Mouse (Mus musculus): ENCODE data around the gene Fryl. TPM values are rescaled to one million over a fixed set of nuclear protein-coding genes. Genes with fewer than 3 reads are reported as not detected.

Fryl gene
- polyA plus RNA-seq, 1 experiment, result 29.9 TPM

GRCm38 (mm10) chr5:73206722-73207121 is 49.7 kb downstream of the Fryl start:
- Histone ChIP-seq H3K4me3 (ENCODE audit: insufficient read depth, low read depth, low read length) (no peak overlapping the region), H3K4me1 (ENCODE audit: control insufficient read depth, insufficient read depth, low read length) (no peaks in the 10 kb centered on the region; the same call in 1 of the 2 replicates), H3K36me3 (ENCODE audit: control insufficient read depth, insufficient read depth, low read length) (no peaks in the 10 kb centered on the region), H3K27ac (ENCODE audit: insufficient read depth, low read depth, low read length) (no peak overlapping the region), H3K27me3 (replicated peaks; ENCODE audit: control insufficient read depth, insufficient read depth, low read length) (no peaks in the 10 kb centered on the region)
- no peak for DNase-seq
- 84% methylated on average over 9 of the region's 9 CpGs for WGBS
- TF ChIP-seq POLR2A (IDR thresholded peaks at IDR 0.05; ENCODE audit: low read depth, low read length), result no peak
- TF ChIP-seq CTCF (conservative IDR thresholded peaks at IDR 0.05; ENCODE audit: insufficient read depth, insufficient read length, low read depth, low read length), result no peak

- Histone ChIP-seq H3K4me3 (ENCODE audit: insufficient read depth, low read depth, low read length) (no peak overlapping the region), H3K36me3 (ENCODE audit: control insufficient read depth, insufficient read depth, low read length) (no peaks in the 10 kb centered on the region), H3K27ac (ENCODE audit: insufficient read depth, low read depth, low read length) (no peak overlapping the region), H3K4me1 (ENCODE audit: control insufficient read depth, insufficient read depth, low read length) (peaks cover 4% of the 10 kb centered on the region), H3K27me3 (replicated peaks; ENCODE audit: control insufficient read depth, insufficient read depth, low read length) (no peaks in the 10 kb centered on the region)
- WGBS, result 80% methylated on average over 8 of the region's 8 CpGs
- TF ChIP-seq CTCF (conservative IDR thresholded peaks at IDR 0.05; ENCODE audit: insufficient read depth, insufficient read length, low read depth, low read length) (no peak), POLR2A (IDR thresholded peaks at IDR 0.05; ENCODE audit: low read depth, low read length) (no peak)
- DNase-seq, result no peak
Measured at GRCm38 (mm10) chr5:73205996-73206629, 50.3 kb downstream of the Fryl start.

GRCm38 (mm10) chr5:73205050-73205449 is 51.4 kb downstream of the Fryl start:
- no peak for TF ChIP-seq POLR2A (IDR thresholded peaks at IDR 0.05; ENCODE audit: low read depth, low read length)
- no peak for TF ChIP-seq CTCF (conservative IDR thresholded peaks at IDR 0.05; ENCODE audit: insufficient read depth, insufficient read length, low read depth, low read length)
- 82% methylated on average over 3 of the region's 3 CpGs for WGBS
- no peak for DNase-seq
- no peaks in the 10 kb centered on the region for H3K27me3 ChIP-seq (replicated peaks; ENCODE audit: control insufficient read depth, insufficient read depth, low read length)
- no peak overlapping the region for H3K4me3 ChIP-seq (ENCODE audit: insufficient read depth, low read depth, low read length)
- no peak overlapping the region for H3K27ac ChIP-seq (ENCODE audit: insufficient read depth, low read depth, low read length)
- H3K4me1 ChIP-seq (ENCODE audit: control insufficient read depth, insufficient read depth, low read length), result peaks cover 8% of the 10 kb centered on the region
- H3K36me3 ChIP-seq (ENCODE audit: control insufficient read depth, insufficient read depth, low read length), result no peaks in the 10 kb centered on the region

GRCm38 (mm10) chr5:73202498-73202897 is 53.9 kb downstream of the Fryl start:
- Histone ChIP-seq H3K4me1 (ENCODE audit: control insufficient read depth, insufficient read depth, low read length) (peaks cover 8% of the 10 kb centered on the region), H3K27me3 (replicated peaks; ENCODE audit: control insufficient read depth, insufficient read depth, low read length) (no peaks in the 10 kb centered on the region), H3K27ac (ENCODE audit: insufficient read depth, low read depth, low read length) (no peak overlapping the region), H3K4me3 (ENCODE audit: insufficient read depth, low read depth, low read length) (no peak overlapping the region), H3K36me3 (ENCODE audit: control insufficient read depth, insufficient read depth, low read length) (no peaks in the 10 kb centered on the region; the same call in 1 of the 2 replicates)
- no peak for DNase-seq
- WGBS, result 67% methylated on average over 6 of the region's 6 CpGs
- TF ChIP-seq CTCF (conservative IDR thresholded peaks at IDR 0.05; ENCODE audit: insufficient read depth, insufficient read length, low read depth, low read length) (no peak), POLR2A (IDR thresholded peaks at IDR 0.05; ENCODE audit: low read depth, low read length) (no peak)

GRCm38 (mm10) chr5:73202077-73202476 is 54.3 kb downstream of the Fryl start:
- Histone ChIP-seq H3K36me3 (ENCODE audit: control insufficient read depth, insufficient read depth, low read length) (no peaks in the 10 kb centered on the region; the same call in 1 of the 2 replicates), H3K27ac (ENCODE audit: insufficient read depth, low read depth, low read length) (no peak overlapping the region), H3K4me1 (ENCODE audit: control insufficient read depth, insufficient read depth, low read length) (peaks cover 8% of the 10 kb centered on the region), H3K27me3 (replicated peaks; ENCODE audit: control insufficient read depth, insufficient read depth, low read length) (no peaks in the 10 kb centered on the region), H3K4me3 (ENCODE audit: insufficient read depth, low read depth, low read length) (no peak overlapping the region)
- no peak for TF ChIP-seq POLR2A (IDR thresholded peaks at IDR 0.05; ENCODE audit: low read depth, low read length)
- TF ChIP-seq CTCF (conservative IDR thresholded peaks at IDR 0.05; ENCODE audit: insufficient read depth, insufficient read length, low read depth, low read length), result no peak
- WGBS, result 50% methylated on average over 8 of the region's 8 CpGs
- DNase-seq, result no peak

GRCm38 (mm10) chr5:73200387-73201384 is 55.7 kb downstream of the Fryl start:
- no peaks in the 10 kb centered on the region for H3K27me3 ChIP-seq (replicated peaks; ENCODE audit: control insufficient read depth, insufficient read depth, low read length)
- H3K36me3 ChIP-seq (ENCODE audit: control insufficient read depth, insufficient read depth, low read length), result no peaks in the 10 kb centered on the region; the same call in 1 of the 2 replicates
- H3K27ac ChIP-seq (ENCODE audit: insufficient read depth, low read depth, low read length), result peak overlapping the region; percentile 38; the same call in 1 of the 2 replicates
- DNase-seq, result peak; percentile 65
- WGBS, result 56% methylated on average over 16 of the region's 16 CpGs
- TF ChIP-seq CTCF (conservative IDR thresholded peaks at IDR 0.05; ENCODE audit: insufficient read depth, insufficient read length, low read depth, low read length) (no peak), POLR2A (IDR thresholded peaks at IDR 0.05; ENCODE audit: low read depth, low read length) (no peak)
- H3K4me1 ChIP-seq (ENCODE audit: control insufficient read depth, insufficient read depth, low read length), result peaks cover 8% of the 10 kb centered on the region
- no peak overlapping the region for H3K4me3 ChIP-seq (ENCODE audit: insufficient read depth, low read depth, low read length)

GRCm38 (mm10) chr5:73199586-73199985 is 56.8 kb downstream of the Fryl start:
- H3K36me3 ChIP-seq (ENCODE audit: control insufficient read depth, insufficient read depth, low read length), result no peaks in the 10 kb centered on the region; the same call in 1 of the 2 replicates
- TF ChIP-seq CTCF (conservative IDR thresholded peaks at IDR 0.05; ENCODE audit: insufficient read depth, insufficient read length, low read depth, low read length) (no peak), POLR2A (IDR thresholded peaks at IDR 0.05; ENCODE audit: low read depth, low read length) (no peak)
- whole genome bisulfite sequencing, result 47% methylated on average over 2 of the region's 2 CpGs
- H3K27ac ChIP-seq (ENCODE audit: insufficient read depth, low read depth, low read length), result peak overlapping the region; percentile 45; the same call in 1 of the 2 replicates
- H3K27me3 ChIP-seq (replicated peaks; ENCODE audit: control insufficient read depth, insufficient read depth, low read length), result no peaks in the 10 kb centered on the region
- no peak overlapping the region for H3K4me3 ChIP-seq (ENCODE audit: insufficient read depth, low read depth, low read length)
- peak; percentile 51 for DNase-seq
- H3K4me1 ChIP-seq (ENCODE audit: control insufficient read depth, insufficient read depth, low read length), result peaks cover 8% of the 10 kb centered on the region

Measured in kidney, adult 2 months (tissue).